Mouse (Mus musculus): Measurements from ENCODE around the gene Zswim1.
A peak's percentile ranks its signal among the peaks of the same experiment; 100 is the strongest.
"Not testable (repeated sequence)": the region's sequence is repeated elsewhere in the genome, so short reads cannot be mapped to it uniquely, and the experiment has no call there.

The Zswim1 gene

GRCm38 (mm10) chr2:164831029-164831428 is 8.5 kb downstream of the Zswim1 start:
- DNase-seq, result no peak

- DNase-seq, result no peak
These were observed 9.7 kb downstream of the Zswim1 start for GRCm38 (mm10) chr2:164832032-164832747.

GRCm38 (mm10) chr2:164832748-164833301 is 10.3 kb downstream of the Zswim1 start, which contains the start of gene Ctsa:
Ctsa (plus strand) TSS chr2:164832873.
- peak; percentile 80 for DNase-seq

GRCm38 (mm10) chr2:164833314-164833959 is 11.0 kb downstream of the Zswim1 start, which contains the start of gene Neurl2:
Neurl2 (minus strand) TSS chr2:164833456.
- peak; percentile 92 for DNase-seq

GRCm38 (mm10) chr2:164834531-164834930 is 12.0 kb downstream of the Zswim1 start:
- DNase-seq, result no peak

- no peak for DNase-seq
These were observed 12.7 kb downstream of the Zswim1 start for GRCm38 (mm10) chr2:164835164-164835563.

GRCm38 (mm10) chr2:164845782-164846181 is 23.3 kb downstream of the Zswim1 start:
- no peak for DNase-seq

GRCm38 (mm10) chr2:164850061-164850460 is 27.6 kb downstream of the Zswim1 start:
- no peak for DNase-seq

- not testable (repeated sequence) for DNase-seq
These were observed 33.1 kb downstream of the Zswim1 start for GRCm38 (mm10) chr2:164855572-164855971.

GRCm38 (mm10) chr2:164856309-164857100 is 34.0 kb downstream of the Zswim1 start:
- DNase-seq, result no peak

- peak; percentile 77 for DNase-seq
These were observed 34.8 kb downstream of the Zswim1 start, which contains the start of gene Pltp for GRCm38 (mm10) chr2:164857101-164857821. Pltp (minus strand) TSS chr2:164857711.

GRCm38 (mm10) chr2:164857842-164858553 is 35.5 kb downstream of the Zswim1 start:
- DNase-seq, result no peak

GRCm38 (mm10) chr2:164859155-164859554 is 36.7 kb downstream of the Zswim1 start:
- DNase-seq, result no peak

GRCm38 (mm10) chr2:164859640-164860432 is 37.4 kb downstream of the Zswim1 start:
- no peak for DNase-seq

GRCm38 (mm10) chr2:164861094-164861493 is 38.6 kb downstream of the Zswim1 start:
- DNase-seq, result no peak

GRCm38 (mm10) chr2:164862179-164862861 is 39.8 kb downstream of the Zswim1 start:
- peak; percentile 85 for DNase-seq

GRCm38 (mm10) chr2:164863411-164863810 is 40.9 kb downstream of the Zswim1 start:
- not testable (repeated sequence) for DNase-seq

- DNase-seq, result no peak
These were observed 42.1 kb downstream of the Zswim1 start for GRCm38 (mm10) chr2:164864593-164864992.

GRCm38 (mm10) chr2:164866741-164867551 is 44.5 kb downstream of the Zswim1 start:
- peak; percentile 83 for DNase-seq

Measured in lung, postnatal 14 days (tissue).